Mouse (Mus musculus) erythroblast, embryonic 14.5 days (primary cell): Measurements from ENCODE around the gene Zfp553. TPM values are rescaled to one million over a fixed set of nuclear protein-coding genes. Genes with fewer than 3 reads are reported as not detected.

Experiments used
- H3K27me3 ChIP-seq: 2 replicates; pipeline ENCODE4 v1.6.1; 2012; ENCODE audit warnings: inconsistent platforms; ENCODE audit not compliant: control insufficient read depth
- H3K36me3 ChIP-seq: 2 replicates; pipeline ENCODE4 v1.6.1; 2012; ENCODE audit warnings: mild to moderate bottlenecking, inconsistent platforms; ENCODE audit not compliant: control insufficient read depth
- H3K4me1 ChIP-seq: 2 replicates; pipeline ENCODE4 v1.6.1; 2012; ENCODE audit warnings: inconsistent platforms; ENCODE audit not compliant: control insufficient read depth
- H3K4me3 ChIP-seq: replicated peaks from 2 replicates; pipeline ENCODE3; 2012; ENCODE audit warnings: moderate library complexity, mild to moderate bottlenecking, inconsistent platforms
- H3K9me3 ChIP-seq: 2 replicates; pipeline ENCODE4 v1.6.1; 2012; ENCODE audit warnings: low read length, inconsistent platforms, mixed read lengths; ENCODE audit not compliant: control insufficient read depth
- GATA1 ChIP-seq: IDR thresholded peaks from 2 replicates; pipeline ENCODE4 v1.6.1; 2012; ENCODE audit warnings: low read length, inconsistent platforms, mixed read lengths
- TAL1 ChIP-seq: IDR thresholded peaks from 3 replicates; pipeline ENCODE4 v1.6.1; 2012; ENCODE audit warnings: low read length, inconsistent platforms, mixed read lengths
- polyA plus RNA-seq: library from polyadenylated mRNA; stranded (reverse); fragments of >175 nt; gene quantifications from 2 replicates; pipeline ENCODE4 v1.2.3, GENCODE M21; 2012

The Zfp553 gene
- polyA plus RNA-seq, 1 experiment = 0.26 TPM

DNA sequence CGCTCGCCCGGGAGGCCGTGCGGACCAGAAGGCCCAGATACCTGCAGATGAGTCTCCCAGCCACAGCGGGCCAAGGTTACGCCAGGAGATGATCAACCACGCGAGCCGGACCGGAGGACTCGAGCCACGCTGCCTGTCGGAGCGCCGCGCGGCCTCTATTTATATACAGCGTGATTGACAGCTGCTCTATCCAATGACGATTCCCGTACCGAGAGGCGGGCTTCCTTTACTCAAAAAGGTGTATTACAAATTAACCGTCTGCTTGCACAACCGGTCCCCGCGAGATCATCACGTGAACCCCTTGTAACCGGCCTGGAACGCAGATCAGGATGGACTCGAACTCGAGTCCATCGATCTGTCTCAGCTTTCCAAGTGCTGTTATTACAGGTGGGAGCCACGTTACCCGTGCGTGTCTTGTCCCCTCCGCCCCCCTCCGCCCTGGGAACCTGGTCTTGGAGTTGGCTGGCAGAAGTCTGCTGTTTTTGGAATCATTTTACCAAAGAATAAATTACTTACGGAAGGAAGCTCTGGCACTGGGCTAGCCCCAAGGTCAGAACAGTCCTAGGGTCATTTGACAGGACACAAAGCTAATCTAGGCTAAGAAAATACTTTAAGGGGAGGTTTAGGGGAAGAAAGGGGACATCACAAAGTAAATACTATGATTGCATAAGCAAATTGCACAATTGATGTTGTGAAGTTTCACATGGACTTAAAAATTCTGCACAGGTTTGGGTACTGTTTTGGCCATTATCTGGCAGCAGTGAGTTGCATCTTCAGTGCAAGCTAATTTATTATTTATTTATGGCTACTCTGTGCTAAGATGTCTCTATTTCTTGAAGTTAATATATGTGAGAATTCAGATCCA lies 41.3 kb downstream of the Zfp553 start, which contains the start of gene Sephs2:
Gene Sephs2, minus strand, starts transcription at position 131 of the 865 bp plus-strand sequence.
- TF ChIP-seq TAL1 (no peak), GATA1 (no peak)
- H3K9me3 ChIP-seq = peaks cover 1% of the 10 kb centered on the region; the same call in 1 of the 2 replicates
- peaks cover 53% of the 10 kb centered on the region for H3K4me1 ChIP-seq
- H3K36me3 ChIP-seq = peaks cover 38% of the 10 kb centered on the region
- peak within 1 kb of the TSS; percentile 80 for H3K4me3 ChIP-seq
- no peaks in the 10 kb centered on the region for H3K27me3 ChIP-seq

- TF ChIP-seq GATA1 = no peak
- peaks cover 49% of the 10 kb centered on the region for H3K4me1 ChIP-seq
- peaks cover 16% of the 10 kb centered on the region for H3K36me3 ChIP-seq
- H3K27me3 ChIP-seq = no peaks in the 10 kb centered on the region
- H3K9me3 ChIP-seq = no peaks in the 10 kb centered on the region
- H3K4me3 ChIP-seq = no peak overlapping the region
Measured at GRCm38 (mm10) chr7:127276519-127276961, 43.7 kb downstream of the Zfp553 start.

DNA sequence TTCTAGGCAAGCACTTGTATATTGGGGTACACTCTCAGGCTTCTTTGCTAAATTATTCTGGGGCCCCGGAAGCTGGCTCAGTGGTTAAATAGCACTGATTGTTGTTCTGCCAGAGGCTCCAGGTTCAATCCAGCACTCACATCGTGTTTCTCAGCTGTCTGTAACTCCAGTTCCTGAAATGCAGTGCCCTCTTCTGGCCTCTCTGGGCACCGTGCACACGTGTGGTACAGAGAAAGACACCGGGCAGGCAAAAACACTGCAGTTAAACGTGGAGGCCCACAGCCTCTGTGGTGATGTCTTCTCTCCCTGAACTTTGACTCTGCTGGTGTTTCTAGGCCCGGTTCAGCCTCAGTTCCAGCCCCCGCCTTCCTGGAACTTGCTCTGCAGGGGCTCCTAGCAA lies 45.5 kb downstream of the Zfp553 start:
- Histone ChIP-seq H3K4me1 (peaks cover 36% of the 10 kb centered on the region), H3K4me3 (no peak overlapping the region), H3K9me3 (no peaks in the 10 kb centered on the region), H3K27me3 (no peaks in the 10 kb centered on the region), H3K36me3 (no peaks in the 10 kb centered on the region)
- TF ChIP-seq TAL1 (no peak), GATA1 (no peak)

- TF ChIP-seq TAL1 (no peak), GATA1 (no peak)
- Histone ChIP-seq H3K4me1 (peaks cover 29% of the 10 kb centered on the region), H3K27me3 (no peaks in the 10 kb centered on the region), H3K9me3 (no peaks in the 10 kb centered on the region), H3K36me3 (no peaks in the 10 kb centered on the region), H3K4me3 (no peak overlapping the region)
Measured at GRCm38 (mm10) chr7:127280092-127280491, 47.2 kb downstream of the Zfp553 start.

DNA sequence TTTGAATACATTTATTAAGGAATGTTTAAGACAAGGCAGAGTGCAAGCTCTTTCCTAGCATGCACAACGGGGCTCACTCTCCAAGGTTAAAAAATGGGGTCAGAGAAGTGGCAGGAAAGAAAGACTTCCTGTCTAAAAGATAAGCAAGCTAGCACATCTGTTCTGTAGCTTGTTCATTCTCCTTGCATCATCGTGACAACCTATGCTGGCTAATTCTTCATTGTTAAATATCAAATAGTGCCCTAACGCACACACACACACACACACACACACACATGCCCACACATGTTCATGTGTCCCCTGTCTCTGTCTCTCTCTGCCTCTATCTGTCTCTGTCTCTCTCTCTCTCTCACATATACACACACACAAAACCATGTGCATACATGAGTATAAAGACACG lies 48.3 kb downstream of the Zfp553 start:
- Histone ChIP-seq H3K36me3 (no peaks in the 10 kb centered on the region), H3K9me3 (no peaks in the 10 kb centered on the region), H3K4me1 (peaks cover 34% of the 10 kb centered on the region), H3K4me3 (no peak overlapping the region), H3K27me3 (no peaks in the 10 kb centered on the region)
- TF ChIP-seq GATA1 (no peak), TAL1 (no peak)

- Histone ChIP-seq H3K36me3 (no peaks in the 10 kb centered on the region), H3K4me3 (no peak overlapping the region), H3K4me1 (peaks cover 30% of the 10 kb centered on the region), H3K9me3 (no peaks in the 10 kb centered on the region), H3K27me3 (no peaks in the 10 kb centered on the region)
- TF ChIP-seq GATA1 = no peak
- TF ChIP-seq TAL1 = no peak
Measured at GRCm38 (mm10) chr7:127282190-127282589, 49.3 kb downstream of the Zfp553 start.

GRCm38 (mm10) chr7:127285154-127285553 lies 52.3 kb downstream of the Zfp553 start:
- TF ChIP-seq GATA1 (no peak), TAL1 (no peak)
- no peaks in the 10 kb centered on the region for H3K36me3 ChIP-seq
- H3K4me3 ChIP-seq = no peak overlapping the region
- H3K9me3 ChIP-seq = no peaks in the 10 kb centered on the region
- H3K27me3 ChIP-seq = peaks cover 1% of the 10 kb centered on the region
- H3K4me1 ChIP-seq = peaks cover 15% of the 10 kb centered on the region

Other genes with a start within 250 kb of the Zfp553 start
- gene Mvp, start 218.4 kb upstream of the Zfp553 start, polyA plus RNA-seq = 0.87 and 1.2 TPM in 2 replicates
- not detected in 2 replicates for gene Pagr1b, start 216.6 kb upstream of the Zfp553 start, polyA plus RNA-seq
- 8.2 and 13.3 TPM in 2 replicates for gene Pagr1a, start 215.7 kb upstream of the Zfp553 start, polyA plus RNA-seq
- 15.4 and 20.8 TPM in 2 replicates for gene Gm42742, start 212.0 kb upstream of the Zfp553 start, polyA plus RNA-seq
- gene Prrt2, start 211.8 kb upstream of the Zfp553 start, polyA plus RNA-seq = 0.04 and 0.17 TPM in 2 replicates
- gene Maz, start 206.0 kb upstream of the Zfp553 start, polyA plus RNA-seq = 173 and 193 TPM in 2 replicates
- 19.9 and 23.7 TPM in 2 replicates for gene Kif22, start 190.6 kb upstream of the Zfp553 start, polyA plus RNA-seq
- not detected in 2 replicates for gene Zg16, start 145.7 kb upstream of the Zfp553 start, polyA plus RNA-seq
- 1.2 and 1.4 TPM in 2 replicates for gene AI467606, start 141.7 kb upstream of the Zfp553 start, polyA plus RNA-seq
- gene Qprt, start 110.8 kb upstream of the Zfp553 start, polyA plus RNA-seq = 0.12 and 0.17 TPM in 2 replicates
- 0.52 and 0.83 TPM in 2 replicates for gene Spn, start 95.2 kb upstream of the Zfp553 start, polyA plus RNA-seq
- 6.9 and 9.2 TPM in 2 replicates for gene Cd2bp2, start 37.0 kb upstream of the Zfp553 start, polyA plus RNA-seq
- gene Tbc1d10b, start 24.6 kb upstream of the Zfp553 start, polyA plus RNA-seq = 9.3 and 10.4 TPM in 2 replicates
- gene Mylpf, start 24.2 kb upstream of the Zfp553 start, polyA plus RNA-seq = 2.0 and 3.5 TPM in 2 replicates
- 26.0 and 36.2 TPM in 2 replicates for gene Sept1, start 69 bp downstream of the Zfp553 start, polyA plus RNA-seq
- 4.0 and 4.8 TPM in 2 replicates for gene Zfp771, start 11.2 kb downstream of the Zfp553 start, polyA plus RNA-seq
- 9.7 and 14.1 TPM in 2 replicates for gene Dctpp1, start 27.6 kb downstream of the Zfp553 start, polyA plus RNA-seq
- 1.4 and 1.5 TPM in 2 replicates for gene Sephs2, start 41.0 kb downstream of the Zfp553 start, polyA plus RNA-seq
- 0.06 TPM in 2 replicates for gene Itgal, start 63.2 kb downstream of the Zfp553 start, polyA plus RNA-seq
- 0.17 and 0.26 TPM in 2 replicates for gene Zfp768, start 112.5 kb downstream of the Zfp553 start, polyA plus RNA-seq
- 0.08 TPM in 1 of 2 replicates, not detected in the other for gene Zfp747, start 143.0 kb downstream of the Zfp553 start, polyA plus RNA-seq
- gene 9130019O22Rik, start 154.1 kb downstream of the Zfp553 start, polyA plus RNA-seq = 0.02 TPM in 2 replicates
- 0.06 TPM in 1 of 2 replicates, not detected in the other for gene E430018J23Rik, start 160.6 kb downstream of the Zfp553 start, polyA plus RNA-seq
- 0.04 TPM in 1 of 2 replicates, not detected in the other for gene Zfp764, start 173.8 kb downstream of the Zfp553 start, polyA plus RNA-seq
- gene Zfp688, start 189.0 kb downstream of the Zfp553 start, polyA plus RNA-seq = 2.3 and 2.4 TPM in 2 replicates
- 2.1 and 3.0 TPM in 2 replicates for gene Zfp689, start 216.1 kb downstream of the Zfp553 start, polyA plus RNA-seq
- 11.7 and 14.3 TPM in 2 replicates for gene Prr14, start 226.6 kb downstream of the Zfp553 start, polyA plus RNA-seq
- 36.3 and 37.8 TPM in 2 replicates for gene Fbrs, start 246.1 kb downstream of the Zfp553 start, polyA plus RNA-seq